Mouse (Mus musculus) ES-E14 (cell line): ENCODE data around the gene Fbxw4.

Experiments used
- HCFC1 ChIP-seq: IDR thresholded peaks from 2 replicates; pipeline ENCODE4 v1.6.1; 2012; ENCODE audit warnings: low read length, inconsistent platforms, borderline replicate concordance; ENCODE audit not compliant: insufficient read depth
- MAFK ChIP-seq: IDR thresholded peaks from 2 replicates; pipeline ENCODE4 v1.6.1; 2014; ENCODE audit warnings: mild to moderate bottlenecking, low read depth, low read length, inconsistent platforms; ENCODE audit not compliant: insufficient read depth
- ZC3H11A ChIP-seq: IDR thresholded peaks from 2 replicates; pipeline ENCODE4 v1.6.1; 2012; ENCODE audit warnings: low read depth, mild to moderate bottlenecking, inconsistent platforms, low read length, borderline replicate concordance
- ZNF384 ChIP-seq: IDR thresholded peaks from 2 replicates; pipeline ENCODE4 v1.6.1; 2012; ENCODE audit warnings: low read depth, low read length, inconsistent platforms

- TF ChIP-seq ZNF384 (no peak), HCFC1 (no peak), MAFK (no peak), ZC3H11A (no peak)
Observed at GRCm38 (mm10) chr19:45627036-45627435, 33.1 kb downstream of the Fbxw4 start.
